8 mouse cellular contexts compared by ENCODE assay signal in genomic region chr12:37880042-37881017, GRCm38 (mm10).
DNase-seq lines count a peak whose midpoint lies in the region; ATAC-seq lines count a peak whose summit lies in the region.

No protein-coding gene starts in this region.

- H3K36me3 ChIP-seq in megakaryocyte, embryonic 14.5 days (replicated peaks; ENCODE audit: low read length), result no peaks in the 10 kb centered on the region
- H3K36me3 ChIP-seq in forebrain, embryonic 13.5 days (ENCODE audit: poor library complexity, severe bottlenecking), result no peaks in the 10 kb centered on the region
- no peaks in the 10 kb centered on the region for H3K36me3 ChIP-seq in midbrain, embryonic 11.5 days (ENCODE audit: control insufficient read depth, insufficient read depth, low read length)

- H3K9me3 ChIP-seq in megakaryocyte, embryonic 14.5 days, result 0 out of 2 replicates have a peak, but pooled peaks cover 4% of the 10 kb centered on the region
- no peaks in the 10 kb centered on the region for H3K9me3 ChIP-seq in forebrain, embryonic 13.5 days (replicated peaks)
- no peaks in the 10 kb centered on the region for H3K9me3 ChIP-seq in midbrain, embryonic 11.5 days (ENCODE audit: control insufficient read depth, low read length)

- no peak for ATAC-seq in megakaryocyte, adult 5-6 weeks (ENCODE audit: poor library complexity, severe bottlenecking)
- peak; percentile 85 for ATAC-seq in forebrain, embryonic 13.5 days
- ATAC-seq in midbrain, embryonic 11.5 days (ENCODE audit: low FRiP score), result peak; percentile 82
- ATAC-seq in erythroid progenitor cell, adult 5-6 weeks (replicated peaks; ENCODE audit: low FRiP score, poor library complexity, severe bottlenecking), result no peak

- H3K9ac ChIP-seq in forebrain, embryonic 13.5 days, result peak overlapping the region; percentile 68
- peak overlapping the region; percentile 51 for H3K9ac ChIP-seq in midbrain, embryonic 11.5 days (ENCODE audit: low read length)

- peaks cover 9% of the 10 kb centered on the region for H3K4me1 ChIP-seq in megakaryocyte, embryonic 14.5 days
- peaks cover 11% of the 10 kb centered on the region; the same call in 1 of the 2 replicates for H3K4me1 ChIP-seq in forebrain, embryonic 13.5 days
- H3K4me1 ChIP-seq in midbrain, embryonic 11.5 days (ENCODE audit: control insufficient read depth, insufficient read depth, low read length), result peaks cover 3% of the 10 kb centered on the region; the same call in 1 of the 2 replicates

- peak overlapping the region; percentile 79 for H3K4me3 ChIP-seq in megakaryocyte, embryonic 14.5 days (replicated peaks)
- peak overlapping the region; percentile 54 for H3K4me3 ChIP-seq in forebrain, embryonic 13.5 days
- peak overlapping the region; percentile 40 for H3K4me3 ChIP-seq in midbrain, embryonic 11.5 days (ENCODE audit: low read depth, low read length)

- peak overlapping the region; percentile 16; the same call in 1 of the 2 replicates for H3K27ac ChIP-seq in forebrain, embryonic 13.5 days
- H3K27ac ChIP-seq in midbrain, embryonic 11.5 days (ENCODE audit: low read depth, low read length), result no peak overlapping the region

- H3K27me3 ChIP-seq in megakaryocyte, embryonic 14.5 days (replicated peaks), result peaks cover 12% of the 10 kb centered on the region
- no peaks in the 10 kb centered on the region for H3K27me3 ChIP-seq in forebrain, embryonic 13.5 days
- no peaks in the 10 kb centered on the region for H3K27me3 ChIP-seq in midbrain, embryonic 11.5 days (ENCODE audit: control insufficient read depth, insufficient read depth, low read length)

- 1% methylated on average over 23 of the region's 26 CpGs for WGBS in forebrain, embryonic 13.5 days
- WGBS in midbrain, embryonic 11.5 days, result 0% methylated on average over 26 of the region's 26 CpGs

- intact Hi-C loops in heart, postnatal 36 days (cut with DNase I), result no loop called here

- peak overlapping the region; percentile 89 for H3K4me2 ChIP-seq in forebrain, embryonic 13.5 days
- H3K4me2 ChIP-seq in midbrain, embryonic 11.5 days, result peak overlapping the region; percentile 87

- DNase-seq in heart, postnatal 36 days, result peak; percentile 3 to 4
- peak; percentile 67 to 84 for DNase-seq in left cerebral cortex, adult 8-10 months (ENCODE audit: low spot score in 2 of 2)
- peak; percentile 94 for DNase-seq in midbrain, embryonic 11.5 days (ENCODE audit: low spot score, missing footprints)
- peak; percentile 91 for DNase-seq in telencephalon, adult 2 months (ENCODE audit: low read depth, low spot score)

Comparison
In these comparisons a context has a peak if more than half of its experiments do, and no peak if none do; other contexts are left out.
1. ATAC-seq: peak in forebrain, embryonic 13.5 days (single experiment) and midbrain, embryonic 11.5 days (single experiment); none in megakaryocyte, adult 5-6 weeks (single experiment) and erythroid progenitor cell, adult 5-6 weeks (single experiment).
2. DNase-seq: peak in every context shown above with its lines; median percentile 94 in midbrain, embryonic 11.5 days; 91 in telencephalon, adult 2 months; 76 in left cerebral cortex, adult 8-10 months; 4 in heart, postnatal 36 days.
3. Peak in every context shown above with its lines, with median percentiles within 50 percentile points of each other: H3K4me3 ChIP-seq.